Comparison of ENCODE assay signal across 8 mouse cellular contexts in the genomic region with DNA sequence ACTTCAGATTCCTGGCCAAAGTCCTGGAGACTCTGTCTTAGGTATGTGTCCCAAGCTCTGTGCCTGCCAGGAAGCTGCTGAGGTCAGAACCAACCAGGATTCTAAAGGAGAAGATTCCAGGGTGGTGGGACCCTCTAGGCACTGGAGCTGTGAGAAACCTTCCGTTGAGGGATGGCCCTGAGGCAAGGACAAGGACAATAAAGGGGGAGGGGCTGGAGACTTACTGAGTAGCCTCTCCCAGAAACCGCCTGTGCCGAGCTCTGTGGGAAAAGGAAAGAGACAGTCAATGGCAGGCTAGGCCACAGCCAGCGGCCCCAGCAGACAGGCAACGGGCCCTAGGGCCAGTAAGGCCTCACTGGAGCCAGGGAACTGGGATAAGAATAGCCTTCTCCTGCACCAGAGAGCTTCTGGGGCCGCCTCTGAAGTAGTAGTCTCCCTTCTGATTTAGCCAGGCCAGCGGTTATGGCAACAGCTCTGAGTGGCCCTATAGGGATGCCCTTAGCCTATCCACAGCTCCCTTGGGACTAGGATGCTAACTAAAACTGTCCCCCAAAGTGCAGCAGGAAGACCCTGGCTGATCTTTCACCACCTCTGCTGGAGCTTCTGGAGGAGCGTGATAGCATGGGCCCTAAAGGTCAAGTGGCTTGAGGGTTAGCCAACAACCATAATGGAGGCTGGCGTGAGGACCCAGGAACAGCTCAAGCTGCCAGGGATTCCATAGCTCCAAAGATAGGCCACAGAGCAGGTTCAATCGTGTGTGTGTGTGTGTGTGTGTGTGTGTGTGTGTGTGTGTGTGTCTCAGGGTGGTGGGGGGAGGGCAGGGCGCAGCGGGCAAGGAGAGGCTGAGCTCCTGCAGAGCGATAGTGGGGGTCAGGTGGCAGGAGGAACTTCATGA. TPM values are rescaled to one million over a fixed set of nuclear protein-coding genes. Genes with fewer than 3 reads are reported as not detected.
DNase-seq lines count a peak whose midpoint lies in the region; ATAC-seq and TF ChIP-seq lines count a peak whose summit lies in the region.
"Had no signal": no experiment of that assay in that cellular context is flagged by ENCODE, and none has a peak within 500 bp of the region (broad histone marks: within the 10 kb centered on the region; RNA-seq: fewer than 3 reads in every experiment).

No protein-coding gene starts in this region.

- no peak overlapping the region for H3K9ac ChIP-seq in liver, embryonic 11.5 days (ENCODE audit: low read depth, low read length)
- H3K9ac ChIP-seq in liver, embryonic 12.5 days: no peak overlapping the region
- H3K9ac ChIP-seq in heart, adult 2 months (ENCODE audit: low read depth, low read length): peak overlapping the region; percentile 21
- no peak overlapping the region for H3K9ac ChIP-seq in hindbrain, embryonic 16.5 days (ENCODE audit: low read depth, low read length)
- H3K9ac ChIP-seq: lung, embryonic 15.5 days had no signal

- H3K4me3 ChIP-seq in liver, embryonic 11.5 days (ENCODE audit: low read depth, low read length): no peak overlapping the region
- H3K4me3 ChIP-seq in liver, embryonic 12.5 days: no peak overlapping the region
- no peak overlapping the region for H3K4me3 ChIP-seq in heart, adult 2 months
- H3K4me3 ChIP-seq in hindbrain, embryonic 16.5 days (ENCODE audit: low read length): no peak overlapping the region
- H3K4me3 ChIP-seq in kidney, adult 2 months (ENCODE audit: insufficient read depth, low read depth, low read length): no peak overlapping the region
- H3K4me3 ChIP-seq: lung, embryonic 15.5 days had no signal

- TF ChIP-seq POLR2A in heart, adult 2 months (IDR thresholded peaks at IDR 0.05; ENCODE audit: insufficient read depth, low read depth, low read length): no peak
- TF ChIP-seq POLR2A in kidney, adult 2 months (IDR thresholded peaks at IDR 0.05; ENCODE audit: low read depth, low read length): no peak

- intact Hi-C loops in heart, adult 2 months (cut with DNase I): no loop called here

- H3K79me2 ChIP-seq in heart, adult 2 months (replicated peaks; ENCODE audit: control insufficient read depth, insufficient read depth, low read length): no peaks in the 10 kb centered on the region; the same call in 1 of the 2 replicates

- TF ChIP-seq EP300 in heart, adult 2 months (IDR thresholded peaks at IDR 0.05; ENCODE audit: insufficient read depth, low read depth, low read length): no peak

- TF ChIP-seq CTCF in heart, adult 2 months (IDR thresholded peaks at IDR 0.05): no peak
- TF ChIP-seq CTCF in kidney, adult 2 months (conservative IDR thresholded peaks at IDR 0.05; ENCODE audit: insufficient read depth, insufficient read length, low read depth, low read length): no peak

- no peaks in the 10 kb centered on the region for H3K9me3 ChIP-seq in liver, embryonic 11.5 days (ENCODE audit: control insufficient read depth, low read length)
- no peaks in the 10 kb centered on the region for H3K9me3 ChIP-seq in liver, embryonic 12.5 days (replicated peaks)
- H3K9me3 ChIP-seq in hindbrain, embryonic 16.5 days (ENCODE audit: control insufficient read depth, low read length): no peaks in the 10 kb centered on the region
- H3K9me3 ChIP-seq: lung, embryonic 15.5 days had no signal

- 68% methylated on average over 13 of the region's 13 CpGs for WGBS in liver, embryonic 11.5 days
- 73% methylated on average over 13 of the region's 13 CpGs for WGBS in liver, embryonic 12.5 days (ENCODE audit: insufficient replicate concordance)
- 64% methylated on average over 13 of the region's 13 CpGs for WGBS in heart, adult 2 months
- 38% methylated on average over 13 of the region's 13 CpGs for WGBS in hindbrain, embryonic 16.5 days
- 74% methylated on average over 13 of the region's 13 CpGs for WGBS in kidney, adult 2 months

- H3K36me3 ChIP-seq in liver, embryonic 11.5 days (ENCODE audit: control insufficient read depth, insufficient read depth, low read length): peaks cover 3% of the 10 kb centered on the region; the same call in 1 of the 2 replicates
- peaks cover 45% of the 10 kb centered on the region for H3K36me3 ChIP-seq in liver, embryonic 12.5 days
- no peaks in the 10 kb centered on the region for H3K36me3 ChIP-seq in heart, adult 2 months (ENCODE audit: control insufficient read depth, insufficient read depth, low read length)
- no peaks in the 10 kb centered on the region for H3K36me3 ChIP-seq in hindbrain, embryonic 16.5 days (ENCODE audit: control insufficient read depth, insufficient read depth, low read length)
- no peaks in the 10 kb centered on the region for H3K36me3 ChIP-seq in kidney, adult 2 months (ENCODE audit: control insufficient read depth, insufficient read depth, low read length)

- ATAC-seq in liver, embryonic 11.5 days (replicated peaks; ENCODE audit: low FRiP score): 0 out of 2 replicates have a peak, but pooled peaks have one; percentile 21
- ATAC-seq in liver, embryonic 12.5 days: no peak
- 0 out of 2 replicates have a peak, but pooled peaks have one; percentile 5 for ATAC-seq in hindbrain, embryonic 16.5 days

- peaks cover 5% of the 10 kb centered on the region for H3K4me1 ChIP-seq in liver, embryonic 11.5 days (replicated peaks; ENCODE audit: control insufficient read depth, insufficient read depth, low read length)
- peaks cover 17% of the 10 kb centered on the region for H3K4me1 ChIP-seq in liver, embryonic 12.5 days
- H3K4me1 ChIP-seq in heart, adult 2 months (ENCODE audit: control insufficient read depth, insufficient read depth, low read length): peaks cover 13% of the 10 kb centered on the region
- peaks cover 24% of the 10 kb centered on the region for H3K4me1 ChIP-seq in hindbrain, embryonic 16.5 days (ENCODE audit: control insufficient read depth, insufficient read depth, low read depth, low read length)
- H3K4me1 ChIP-seq in kidney, adult 2 months (ENCODE audit: control insufficient read depth, insufficient read depth, low read length): no peaks in the 10 kb centered on the region
- H3K4me1 ChIP-seq: lung, embryonic 15.5 days had no signal

- no peak for DNase-seq in liver, embryonic 11.5 days (ENCODE audit: low spot score)
- peak in 1 of 2 experiments; percentile 44 for DNase-seq in heart, adult 2 months
- DNase-seq in kidney, adult 2 months: no peak
- DNase-seq in layer of hippocampus, adult 11-12 months (ENCODE audit: low spot score): no peak
- DNase-seq in kidney, adult 9 months: no peak

- no peak overlapping the region for H3K27ac ChIP-seq in liver, embryonic 11.5 days (ENCODE audit: low read depth, low read length)
- no peak overlapping the region for H3K27ac ChIP-seq in liver, embryonic 12.5 days
- peak overlapping the region; percentile 54 for H3K27ac ChIP-seq in heart, adult 2 months
- peak overlapping the region; percentile 73 for H3K27ac ChIP-seq in hindbrain, embryonic 16.5 days (ENCODE audit: low read depth, low read length)
- no peak overlapping the region for H3K27ac ChIP-seq in kidney, adult 2 months (ENCODE audit: insufficient read depth, low read depth, low read length)
- H3K27ac ChIP-seq: lung, embryonic 15.5 days had no signal

- H3K4me2 ChIP-seq in liver, embryonic 11.5 days: no peak overlapping the region
- no peak overlapping the region for H3K4me2 ChIP-seq in liver, embryonic 12.5 days
- no peak overlapping the region for H3K4me2 ChIP-seq in hindbrain, embryonic 16.5 days (ENCODE audit: low read length)
- H3K4me2 ChIP-seq: lung, embryonic 15.5 days had no signal

- no peaks in the 10 kb centered on the region for H3K27me3 ChIP-seq in liver, embryonic 11.5 days (replicated peaks; ENCODE audit: control insufficient read depth, insufficient read depth, low read length)
- no peaks in the 10 kb centered on the region for H3K27me3 ChIP-seq in liver, embryonic 12.5 days (replicated peaks)
- H3K27me3 ChIP-seq in heart, adult 2 months (ENCODE audit: control insufficient read depth, insufficient read depth, low read length): no peaks in the 10 kb centered on the region
- H3K27me3 ChIP-seq in hindbrain, embryonic 16.5 days (replicated peaks; ENCODE audit: control insufficient read depth, insufficient read depth, low read length): no peaks in the 10 kb centered on the region
- no peaks in the 10 kb centered on the region for H3K27me3 ChIP-seq in kidney, adult 2 months (replicated peaks; ENCODE audit: control insufficient read depth, insufficient read depth, low read length)
- H3K27me3 ChIP-seq: lung, embryonic 15.5 days had no signal

RNA-seq across cellular contexts. Expression of a gene that starts 32.2 kb away (rescaled TPM):
- polyA plus RNA-seq in liver, embryonic 11.5 days (2014; fragmentation: Nextera tagmentation; extraction: Ambion mirVana): 12.9 and 13.8 TPM in 2 replicates
- polyA plus RNA-seq in liver, embryonic 12.5 days (2016; fragmentation: Nextera tagmentation; extraction: Ambion mirVana): 9.8 TPM in 2 replicates
- 10 to 100 TPM; 47.0 to 51.8 TPM for total RNA-seq in heart, adult 2 months (2021)
- polyA plus RNA-seq in heart, adult 2 months (2012; rRNA removed): 28.1 and 39.3 TPM in 2 replicates
- 10.7 and 13.6 TPM in 2 replicates for polyA plus RNA-seq in hindbrain, embryonic 16.5 days (2015; fragmentation: Nextera tagmentation; extraction: Ambion mirVana)
- 38.2 and 47.0 TPM in 2 replicates for polyA plus RNA-seq in kidney, adult 2 months (2012; rRNA removed)

Comparison
In these comparisons a context has a peak if more than half of its experiments do, and no peak if none do; other contexts are left out.
1. H3K27ac ChIP-seq: peak in heart, adult 2 months (single experiment) and hindbrain, embryonic 16.5 days (single experiment); none in liver, embryonic 11.5 days (single experiment), liver, embryonic 12.5 days (single experiment) and kidney, adult 2 months (single experiment).